Mouse (Mus musculus) liver, adult 2 months (tissue): ENCODE data around the gene Igf2bp3. TPM values are rescaled to one million over a fixed set of nuclear protein-coding genes. Genes with fewer than 3 reads are reported as not detected.

Experiments
- DNase-seq: peaks from one replicate; pipeline ENCODE4 v3.0.0-alpha.2; 2011; ENCODE audit warnings: low read depth, low spot score; ENCODE audit errors: extremely low read depth
- H3K27ac ChIP-seq: fragments of 200-500 bp; replicated peaks from 2 replicates; pipeline ENCODE4 v1.5.1; 2012; ENCODE audit warnings: low read depth, mild to moderate bottlenecking, control low read depth, inconsistent platforms, low read length; ENCODE audit not compliant: insufficient read depth
- H3K27me3 ChIP-seq: fragments of 200-500 bp; 2 replicates; pipeline ENCODE4 v1.6.1; 2012; ENCODE audit warnings: mild to moderate bottlenecking, moderate library complexity, low read length, inconsistent platforms; ENCODE audit not compliant: control insufficient read depth, insufficient read depth
- H3K36me3 ChIP-seq: fragments of 200-500 bp; 2 replicates; pipeline ENCODE4 v1.6.1; 2012; ENCODE audit warnings: low read length, inconsistent platforms; ENCODE audit not compliant: control insufficient read depth, insufficient read depth
- H3K4me1 ChIP-seq: fragments of 200-500 bp; 2 replicates; pipeline ENCODE4 v1.6.1; 2011; ENCODE audit warnings: low read length; ENCODE audit not compliant: control insufficient read depth, insufficient read depth
- H3K4me3 ChIP-seq: fragments of 200-500 bp; 2 replicates; pipeline ENCODE4 v1.5.1; 2011; ENCODE audit warnings: low read depth, mild to moderate bottlenecking, control low read depth, low read length, moderate library complexity; ENCODE audit not compliant: insufficient read depth
- H3K79me2 ChIP-seq: fragments of 200-500 bp; 2 replicates; pipeline ENCODE4 v1.6.1; 2012; ENCODE audit warnings: inconsistent platforms, mild to moderate bottlenecking, low read length, moderate library complexity; ENCODE audit not compliant: control insufficient read depth, insufficient read depth
- H3K9ac ChIP-seq: fragments of 200-500 bp; 2 replicates; pipeline ENCODE4 v1.6.1; 2012; ENCODE audit warnings: low read depth, mild to moderate bottlenecking, control low read depth, inconsistent platforms, low read length
- CTCF ChIP-seq: fragments of 200-500 bp; IDR thresholded peaks from 2 replicates; pipeline ENCODE4 v1.5.1; 2011; ENCODE audit warnings: low read depth, low read length, control low read depth
- POLR2A ChIP-seq: fragments of 200-500 bp; IDR thresholded peaks from 2 replicates; pipeline ENCODE4 v1.6.1; 2011; ENCODE audit warnings: low read length, control low read depth; ENCODE audit not compliant: insufficient read depth; ENCODE audit errors: extremely low read depth
- WGBS: fragments of 180-500 bp; shearing (Covaris S2); methylation state at CpG from one replicate; pipeline ENCODE4 v1.1.7; 2018; 5-methylcytosine and 5-hydroxymethylcytosine counted together
- polyA plus RNA-seq: library from polyadenylated mRNA; depleted of rRNA; stranded (reverse); fragments of >200 nt; gene quantifications from 2 replicates; pipeline ENCODE4 v1.2.3, GENCODE M21; 2012
- total RNA-seq: library from RNA; depleted of rRNA; stranded (reverse); fragments of >200 nt; gene quantifications from 2 replicates; pipeline ENCODE4 v1.2.3, GENCODE M21; 2014

The Igf2bp3 gene
- total and polyA plus RNA-seq, 2 experiments = 0.21 to 0.46 TPM

GRCm38 (mm10) chr6:49259711-49260110 lies 45.0 kb upstream of the Igf2bp3 start:
- peak overlapping the region; percentile 23; the same call in 1 of the 2 replicates for H3K27ac ChIP-seq
- H3K79me2 ChIP-seq = peaks cover 23% of the 10 kb centered on the region; the same call in 1 of the 2 replicates
- TF ChIP-seq POLR2A (no peak), CTCF (no peak)
- H3K36me3 ChIP-seq = no peaks in the 10 kb centered on the region
- no peak overlapping the region for H3K9ac ChIP-seq
- peaks cover 4% of the 10 kb centered on the region for H3K4me1 ChIP-seq
- H3K4me3 ChIP-seq = no peak overlapping the region
- no peaks in the 10 kb centered on the region for H3K27me3 ChIP-seq
- WGBS = 32% methylated on average over 5 of the region's 5 CpGs
- peak; percentile 72 for DNase-seq

GRCm38 (mm10) chr6:49257880-49258279 lies 43.1 kb upstream of the Igf2bp3 start:
- Histone ChIP-seq H3K27ac (no peak overlapping the region), H3K27me3 (no peaks in the 10 kb centered on the region), H3K4me1 (peaks cover 4% of the 10 kb centered on the region), H3K9ac (no peak overlapping the region), H3K79me2 (peaks cover 19% of the 10 kb centered on the region; the same call in 1 of the 2 replicates), H3K36me3 (no peaks in the 10 kb centered on the region), H3K4me3 (no peak overlapping the region)
- TF ChIP-seq POLR2A = no peak
- TF ChIP-seq CTCF = no peak
- DNase-seq = no peak
- WGBS = 91% methylated on average over 2 of the region's 2 CpGs

GRCm38 (mm10) chr6:49252207-49252606 lies 37.5 kb upstream of the Igf2bp3 start:
- DNase-seq = peak; percentile 79
- H3K9ac ChIP-seq = no peak overlapping the region
- H3K79me2 ChIP-seq = peaks cover 3% of the 10 kb centered on the region; the same call in 1 of the 2 replicates
- WGBS = 36% methylated on average over 8 of the region's 8 CpGs
- H3K36me3 ChIP-seq = peaks cover 30% of the 10 kb centered on the region
- H3K27ac ChIP-seq = no peak overlapping the region
- peaks cover 2% of the 10 kb centered on the region; the same call in 1 of the 2 replicates for H3K4me1 ChIP-seq
- TF ChIP-seq CTCF (no peak), POLR2A (no peak)
- no peak overlapping the region for H3K4me3 ChIP-seq
- no peaks in the 10 kb centered on the region for H3K27me3 ChIP-seq

- Histone ChIP-seq H3K4me3 (no peak overlapping the region), H3K79me2 (peaks cover 3% of the 10 kb centered on the region; the same call in 1 of the 2 replicates), H3K27ac (no peak overlapping the region), H3K9ac (no peak overlapping the region), H3K36me3 (peaks cover 38% of the 10 kb centered on the region), H3K4me1 (peaks cover 2% of the 10 kb centered on the region; the same call in 1 of the 2 replicates), H3K27me3 (no peaks in the 10 kb centered on the region)
- no peak for TF ChIP-seq POLR2A
- no peak for TF ChIP-seq CTCF
- DNase-seq = no peak
- WGBS = 98% methylated on average over 2 of the region's 2 CpGs
Observed at GRCm38 (mm10) chr6:49251199-49251598, 36.4 kb upstream of the Igf2bp3 start.

GRCm38 (mm10) chr6:49247246-49247645 lies 32.5 kb upstream of the Igf2bp3 start:
- Histone ChIP-seq H3K79me2 (no peaks in the 10 kb centered on the region; the same call in 1 of the 2 replicates), H3K4me1 (no peaks in the 10 kb centered on the region; the same call in 1 of the 2 replicates), H3K36me3 (peaks cover 58% of the 10 kb centered on the region), H3K27ac (no peak overlapping the region), H3K27me3 (no peaks in the 10 kb centered on the region), H3K9ac (no peak overlapping the region), H3K4me3 (no peak overlapping the region)
- no peak for TF ChIP-seq POLR2A
- TF ChIP-seq CTCF = peak; percentile 26; the same call in 1 of the 2 replicates
- WGBS = 46% methylated on average over 2 of the region's 2 CpGs
- DNase-seq = peak; percentile 40

- TF ChIP-seq POLR2A (no peak), CTCF (no peak)
- H3K36me3 ChIP-seq = peaks cover 28% of the 10 kb centered on the region
- 95% methylated on average over 1 of the region's 1 CpGs for WGBS
- H3K4me1 ChIP-seq = no peaks in the 10 kb centered on the region
- H3K27ac ChIP-seq = no peak overlapping the region
- no peaks in the 10 kb centered on the region for H3K27me3 ChIP-seq
- no peaks in the 10 kb centered on the region for H3K79me2 ChIP-seq
- DNase-seq = no peak
- no peak overlapping the region for H3K4me3 ChIP-seq
- no peak overlapping the region for H3K9ac ChIP-seq
Observed at GRCm38 (mm10) chr6:49242331-49242730, 27.6 kb upstream of the Igf2bp3 start.
